Mouse (Mus musculus) lung, adult 2 months (tissue): Measurements from ENCODE around the gene Ncf4. TPM values are rescaled to one million over a fixed set of nuclear protein-coding genes. Genes with fewer than 3 reads are reported as not detected.

ENCODE experiments used
- DNase-seq: peaks from one replicate; pipeline ENCODE4 v3.0.0; 2022
- H3K4me1 ChIP-seq: fragments of 200-500 bp; 2 replicates; pipeline ENCODE4 v1.6.1; 2011; ENCODE audit warnings: low read length; ENCODE audit not compliant: control insufficient read depth, insufficient read depth
- H3K4me3 ChIP-seq: fragments of 200-500 bp; replicated peaks from 2 replicates; pipeline ENCODE3; 2011; ENCODE audit warnings: low read depth, mild to moderate bottlenecking, control low read depth, low read length; ENCODE audit errors: extremely low read depth
- CTCF ChIP-seq: fragments of 200-500 bp; IDR thresholded peaks from 2 replicates; pipeline ENCODE4 v1.5.1; 2011; ENCODE audit warnings: mild to moderate bottlenecking, low read length, control low read depth; ENCODE audit not compliant: insufficient read depth
- POLR2A ChIP-seq: fragments of 200-500 bp; IDR thresholded peaks from 2 replicates; pipeline ENCODE4 v1.6.1; 2011; ENCODE audit warnings: low read depth, mild to moderate bottlenecking, control low read depth, low read length, borderline replicate concordance; ENCODE audit errors: extremely low read depth
- WGBS: fragments of 180-500 bp; shearing (Covaris S2); methylation state at CpG from one replicate; pipeline ENCODE4 v1.1.7; 2018; 5-methylcytosine and 5-hydroxymethylcytosine counted together
- polyA plus RNA-seq: library from polyadenylated mRNA; depleted of rRNA; stranded (reverse); fragments of >200 nt; gene quantifications from 2 replicates; pipeline ENCODE4 v1.2.3, GENCODE M21; 2012; rRNA removed

The Ncf4 gene
- polyA plus RNA-seq, 1 experiment, result 23.0 TPM

DNA sequence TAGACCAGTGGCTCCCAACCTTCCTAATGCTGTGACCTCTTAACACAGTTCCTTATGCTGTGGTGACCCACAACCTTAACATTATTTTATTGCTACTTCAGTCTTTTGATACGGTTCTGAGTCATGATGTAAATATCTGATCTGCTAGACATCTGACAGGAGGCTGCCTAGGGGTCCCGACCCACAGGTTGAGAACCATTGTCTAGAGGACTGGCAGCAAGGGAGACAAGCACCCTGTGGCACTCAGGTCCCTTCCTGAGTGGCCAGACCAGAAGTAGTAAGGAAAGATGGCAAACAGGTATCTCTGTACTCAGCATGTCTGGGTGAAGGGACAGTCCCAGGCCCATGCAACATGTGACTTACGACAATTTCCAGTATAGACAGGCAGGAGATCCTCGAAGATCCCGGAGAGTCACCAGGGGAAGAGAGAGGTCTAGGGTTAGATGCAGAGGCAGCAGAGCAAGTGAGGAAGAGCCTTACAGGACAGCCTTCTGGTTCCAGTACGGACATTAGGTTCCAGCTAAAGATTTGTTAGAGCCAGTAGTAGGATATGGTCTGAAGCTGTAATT lies 59.1 kb downstream of the Ncf4 start:
- Histone ChIP-seq H3K4me1 (no peaks in the 10 kb centered on the region), H3K4me3 (no peak overlapping the region)
- DNase-seq, result no peak
- TF ChIP-seq CTCF, result no peak
- no peak for TF ChIP-seq POLR2A
- 81% methylated on average over 6 of the region's 6 CpGs for WGBS

DNA sequence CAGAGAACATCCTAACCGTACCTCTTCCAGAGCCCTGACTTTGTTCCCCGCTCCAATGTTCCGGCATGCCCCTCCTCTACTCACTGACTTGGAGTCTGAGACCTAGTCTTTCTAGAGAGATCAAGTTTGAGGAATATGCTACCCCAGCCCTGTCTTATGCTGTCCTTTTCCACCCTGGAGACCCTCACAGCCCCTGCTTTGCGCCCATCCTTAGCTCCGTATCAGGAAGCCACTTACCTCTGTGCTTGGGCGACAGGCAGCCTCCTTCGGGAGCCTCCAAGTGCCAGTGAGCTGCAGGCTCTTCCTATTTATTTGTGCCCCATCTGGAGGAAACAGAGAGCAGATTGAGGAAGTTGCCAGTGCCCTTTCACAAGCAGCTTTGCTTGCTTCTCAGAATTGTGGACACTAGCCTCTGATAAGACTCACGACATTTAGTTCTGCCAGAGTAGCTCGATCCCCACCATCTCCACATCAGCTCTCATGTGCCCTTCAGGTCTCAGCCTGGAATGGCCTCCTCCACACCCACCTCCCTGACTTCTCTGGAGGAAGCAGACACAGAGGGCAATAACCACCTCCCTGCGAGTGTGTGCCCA lies 60.8 kb downstream of the Ncf4 start, which contains the start of gene Csf2rb2:
Csf2rb2 (minus strand) TSS at position 381 of the 593 bp plus-strand sequence.
- Histone ChIP-seq H3K4me1 (no peaks in the 10 kb centered on the region), H3K4me3 (peak within 1 kb of the TSS; percentile 16)
- TF ChIP-seq POLR2A (no peak), CTCF (no peak)
- DNase-seq, result no peak
- 50% methylated on average over 10 of the region's 10 CpGs for WGBS

DNA sequence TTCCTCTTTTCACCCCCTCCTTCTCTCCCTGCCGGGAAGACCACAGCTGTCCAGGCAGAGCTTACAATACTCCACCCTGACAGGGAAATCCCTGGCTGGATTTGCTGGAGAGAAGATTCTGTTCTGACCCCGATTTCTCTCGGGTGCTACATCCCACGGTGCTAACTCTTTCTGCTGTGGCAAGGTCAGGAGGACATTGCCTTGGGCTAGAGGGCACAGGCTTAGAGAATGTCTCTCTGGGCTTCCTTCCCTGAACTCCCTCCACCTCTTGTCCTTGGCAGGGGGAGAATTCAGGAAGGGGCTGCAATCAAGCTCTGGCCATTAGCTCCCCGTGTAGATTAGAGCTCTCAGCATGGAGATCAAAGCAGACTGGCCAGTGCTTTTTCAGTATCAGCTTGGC lies 65.3 kb downstream of the Ncf4 start:
- WGBS, result 25% methylated on average over 5 of the region's 5 CpGs
- TF ChIP-seq POLR2A (no peak), CTCF (no peak)
- Histone ChIP-seq H3K4me3 (no peak overlapping the region), H3K4me1 (no peaks in the 10 kb centered on the region)
- no peak for DNase-seq

DNA sequence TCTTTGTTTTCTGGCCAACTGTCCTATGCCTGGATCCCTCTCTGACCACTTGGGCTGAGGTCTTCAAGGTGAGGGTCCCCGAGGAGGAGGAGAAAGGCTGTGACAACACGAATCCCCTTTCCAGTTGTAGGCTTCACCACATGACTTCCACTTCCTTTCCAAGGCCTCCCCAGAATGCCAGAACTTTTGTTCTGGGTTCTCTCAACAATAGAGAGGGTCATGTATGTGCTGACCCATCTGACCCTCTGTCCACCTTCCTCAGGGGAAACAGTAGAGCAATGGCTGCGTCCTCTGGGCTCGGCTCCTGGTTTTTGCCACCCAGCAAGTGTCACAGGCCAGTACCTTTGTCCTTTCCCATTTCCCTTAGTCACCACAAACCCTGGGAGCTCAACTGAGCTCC lies 66.4 kb downstream of the Ncf4 start:
- 65% methylated on average over 4 of the region's 4 CpGs for WGBS

More for the DNA sequence above, 66.4 kb downstream of the Ncf4 start:
- no peak for TF ChIP-seq CTCF
- no peak for TF ChIP-seq POLR2A
- H3K4me1 ChIP-seq, result no peaks in the 10 kb centered on the region
- no peak overlapping the region for H3K4me3 ChIP-seq
- DNase-seq, result no peak

Other genes with a start within 250 kb of the Ncf4 start
- gene Cacng2, start 124.8 kb upstream of the Ncf4 start, polyA plus RNA-seq, result not detected in 2 replicates
- 42.1 and 52.9 TPM in 2 replicates for gene Ift27, start 70.7 kb upstream of the Ncf4 start, polyA plus RNA-seq
- 6.2 TPM in 1 of 2 replicates, not detected in the other for gene Pvalb, start 38.4 kb upstream of the Ncf4 start, polyA plus RNA-seq
- 8.4 and 9.5 TPM in 2 replicates for gene Csf2rb2, start 60.9 kb downstream of the Ncf4 start, polyA plus RNA-seq
- 27.2 and 27.4 TPM in 2 replicates for gene Csf2rb, start 81.0 kb downstream of the Ncf4 start, polyA plus RNA-seq
- gene Tex33, start 151.1 kb downstream of the Ncf4 start, polyA plus RNA-seq, result not detected in 2 replicates
- gene Tst, start 161.1 kb downstream of the Ncf4 start, polyA plus RNA-seq, result 122 and 136 TPM in 2 replicates
- 136 and 145 TPM in 2 replicates for gene Mpst, start 161.6 kb downstream of the Ncf4 start, polyA plus RNA-seq
- gene Kctd17, start 183.8 kb downstream of the Ncf4 start, polyA plus RNA-seq, result 114 and 128 TPM in 2 replicates
- gene Tmprss6, start 223.8 kb downstream of the Ncf4 start, polyA plus RNA-seq, result 0.33 and 1.2 TPM in 2 replicates